Mouse (Mus musculus): ENCODE results near the gene Axin2.
"Not testable (repeated sequence)": the region's sequence is repeated elsewhere in the genome, so short reads cannot be mapped to it uniquely, and the experiment has no call there.

Gene Axin2

GRCm38 (mm10) chr11:108920158-108920635 is at the start of gene Axin2:
TSS of gene Axin2 (plus strand) at chr11:108920349.
- in situ Hi-C loops (cut with MseI, MboI): loop anchor here in 1 of 2 experiments (10.0 kb wide), 1 partner anchor 475 kb away; no protein-coding TSS in a partner anchor

GRCm38 (mm10) chr11:108871284-108871683 is 48.9 kb upstream of the Axin2 start:
- in situ Hi-C loops (cut with MseI, MboI): not testable (repeated sequence)

GRCm38 (mm10) chr11:108871748-108872147 is 48.4 kb upstream of the Axin2 start:
- in situ Hi-C loops (cut with MseI, MboI): no loop called here

- in situ Hi-C loops (cut with MseI, MboI): no loop called here
These were observed 43.4 kb upstream of the Axin2 start for GRCm38 (mm10) chr11:108876633-108877205.

GRCm38 (mm10) chr11:108877520-108877919 is 42.6 kb upstream of the Axin2 start:
- in situ Hi-C loops (cut with MseI, MboI): no loop called here

GRCm38 (mm10) chr11:108880546-108880945 is 39.6 kb upstream of the Axin2 start:
- in situ Hi-C loops (cut with MseI, MboI): no loop called here

- in situ Hi-C loops (cut with MseI, MboI): no loop called here
These were observed 38.5 kb upstream of the Axin2 start for GRCm38 (mm10) chr11:108881662-108882061.

GRCm38 (mm10) chr11:108885276-108885896 is 34.8 kb upstream of the Axin2 start:
- in situ Hi-C loops (cut with MseI, MboI): no loop called here

- in situ Hi-C loops (cut with MseI, MboI): no loop called here
These were observed 34.1 kb upstream of the Axin2 start for GRCm38 (mm10) chr11:108886060-108886459.

GRCm38 (mm10) chr11:108889121-108889520 is 31.0 kb upstream of the Axin2 start:
- in situ Hi-C loops (cut with MseI, MboI): no loop called here

- in situ Hi-C loops (cut with MseI, MboI): no loop called here
These were observed 29.6 kb upstream of the Axin2 start for GRCm38 (mm10) chr11:108890544-108890943.

GRCm38 (mm10) chr11:108891111-108891870 is 28.9 kb upstream of the Axin2 start:
- in situ Hi-C loops (cut with MseI, MboI): no loop called here

GRCm38 (mm10) chr11:108891871-108892380 is 28.2 kb upstream of the Axin2 start:
- in situ Hi-C loops (cut with MseI, MboI): no loop called here

GRCm38 (mm10) chr11:108892406-108892805 is 27.7 kb upstream of the Axin2 start:
- in situ Hi-C loops (cut with MseI, MboI): no loop called here

- in situ Hi-C loops (cut with MseI, MboI): no loop called here
These were observed 26.8 kb upstream of the Axin2 start for GRCm38 (mm10) chr11:108893232-108893790.

- in situ Hi-C loops (cut with MseI, MboI): no loop called here
These were observed 26.2 kb upstream of the Axin2 start for GRCm38 (mm10) chr11:108893855-108894510.

GRCm38 (mm10) chr11:108897034-108897433 is 23.1 kb upstream of the Axin2 start:
- in situ Hi-C loops (cut with MseI, MboI): no loop called here

- in situ Hi-C loops (cut with MseI, MboI): no loop called here
These were observed 22.1 kb upstream of the Axin2 start for GRCm38 (mm10) chr11:108898063-108898462.

- in situ Hi-C loops (cut with MseI, MboI): no loop called here
These were observed 21.7 kb upstream of the Axin2 start for GRCm38 (mm10) chr11:108898483-108898882.

- in situ Hi-C loops (cut with MseI, MboI): no loop called here
These were observed 19.2 kb upstream of the Axin2 start for GRCm38 (mm10) chr11:108900718-108901488.

GRCm38 (mm10) chr11:108901670-108902069 is 18.5 kb upstream of the Axin2 start:
- in situ Hi-C loops (cut with MseI, MboI): no loop called here

Data from mouse trophoblast stem cell (cell line).